Mouse (Mus musculus): Measurements from ENCODE around the gene BC080695. TPM values are rescaled to one million over a fixed set of nuclear protein-coding genes. Genes with fewer than 3 reads are reported as not detected.
"Not testable (repeated sequence)": the region's sequence is repeated elsewhere in the genome, so short reads cannot be mapped to it uniquely, and the experiment has no call there.

Gene BC080695
- total RNA-seq (2014; fragmentation: Nextera tagmentation) (not detected in 2 replicates), total RNA-seq (2017) (not detected in 2 replicates)

- ATAC-seq (replicated peaks; ENCODE audit: low FRiP score, low TSS enrichment, poor library complexity, severe bottlenecking), result not testable (repeated sequence)
Observed at GRCm38 (mm10) chr4:143551400-143551799, at the start of gene BC080695, which contains the start of gene Gm13057. Gene BC080695 (plus strand): TSS chr4:143551700. Gene Gm13057 (plus strand): TSS chr4:143551709.

GRCm38 (mm10) chr4:143511043-143511442 is 40.5 kb upstream of the BC080695 start, which contains the start of gene Gm13043:
Gene Gm13043 (plus strand): TSS chr4:143511343.
- ATAC-seq (replicated peaks; ENCODE audit: low FRiP score, low TSS enrichment, poor library complexity, severe bottlenecking), result no peak

- not testable (repeated sequence) for ATAC-seq (replicated peaks; ENCODE audit: low FRiP score, low TSS enrichment, poor library complexity, severe bottlenecking)
Observed at GRCm38 (mm10) chr4:143535654-143536053, 15.8 kb upstream of the BC080695 start, which contains the start of gene Gm13040. Gene Gm13040 (plus strand): TSS chr4:143535954.

GRCm38 (mm10) chr4:143611927-143612326 is 60.4 kb downstream of the BC080695 start:
- ATAC-seq (replicated peaks; ENCODE audit: low FRiP score, low TSS enrichment, poor library complexity, severe bottlenecking), result not testable (repeated sequence)

GRCm38 (mm10) chr4:143614703-143615102 is 63.2 kb downstream of the BC080695 start, which contains the start of gene Gm13083:
Gene Gm13083 (plus strand): TSS chr4:143615003.
- ATAC-seq (replicated peaks; ENCODE audit: low FRiP score, low TSS enrichment, poor library complexity, severe bottlenecking), result not testable (repeated sequence)

- ATAC-seq (replicated peaks; ENCODE audit: low FRiP score, low TSS enrichment, poor library complexity, severe bottlenecking), result not testable (repeated sequence)
Observed at GRCm38 (mm10) chr4:143618101-143618500, 66.6 kb downstream of the BC080695 start.

Other genes with a start within 250 kb of the BC080695 start
- not detected in 2 replicates for gene Lrrc38, start 201.9 kb upstream of the BC080695 start, total RNA-seq (2014; fragmentation: Nextera tagmentation)
- gene Lrrc38, start 201.9 kb upstream of the BC080695 start, total RNA-seq (2017), result not detected in 2 replicates
- not detected in 2 replicates for gene Pramel1, start 157.3 kb upstream of the BC080695 start, total RNA-seq (2014; fragmentation: Nextera tagmentation)
- gene Pramel1, start 157.3 kb upstream of the BC080695 start, total RNA-seq (2017), result not detected in 2 replicates
- 4.7 and 8.8 TPM in 2 replicates for gene Pramef8, start 139.3 kb upstream of the BC080695 start, total RNA-seq (2014; fragmentation: Nextera tagmentation)
- 8.6 and 29.3 TPM in 2 replicates for gene Pramef8, start 139.3 kb upstream of the BC080695 start, total RNA-seq (2017)
- gene Oog4, start 101.4 kb upstream of the BC080695 start, total RNA-seq (2014; fragmentation: Nextera tagmentation), result not detected in 2 replicates
- not detected in 2 replicates for gene Oog4, start 101.4 kb upstream of the BC080695 start, total RNA-seq (2017)
- gene Gm13043, start 40.4 kb upstream of the BC080695 start, total RNA-seq (2014; fragmentation: Nextera tagmentation), result not detected in 2 replicates
- not detected in 2 replicates for gene Gm13043, start 40.4 kb upstream of the BC080695 start, total RNA-seq (2017)
- not detected in 2 replicates for gene Gm13040, start 15.7 kb upstream of the BC080695 start, total RNA-seq (2014; fragmentation: Nextera tagmentation)
- gene Gm13040, start 15.7 kb upstream of the BC080695 start, total RNA-seq (2017), result not detected in 2 replicates
- not detected in 2 replicates for gene Gm13057, start within 50 bp of the BC080695 start, total RNA-seq (2014; fragmentation: Nextera tagmentation)
- gene Gm13057, start within 50 bp of the BC080695 start, total RNA-seq (2017), result not detected in 2 replicates
- gene Gm13083, start 63.3 kb downstream of the BC080695 start, total RNA-seq (2014; fragmentation: Nextera tagmentation), result not detected in 2 replicates
- not detected in 2 replicates for gene Gm13083, start 63.3 kb downstream of the BC080695 start, total RNA-seq (2017)
- not detected in 2 replicates for gene Gm13088, start 105.5 kb downstream of the BC080695 start, total RNA-seq (2014; fragmentation: Nextera tagmentation)
- not detected in 2 replicates for gene Gm13088, start 105.5 kb downstream of the BC080695 start, total RNA-seq (2017)
- not detected in 2 replicates for gene Gm13089, start 151.0 kb downstream of the BC080695 start, total RNA-seq (2014; fragmentation: Nextera tagmentation)
- not detected in 2 replicates for gene Gm13089, start 151.0 kb downstream of the BC080695 start, total RNA-seq (2017)
- gene Gm13078, start 167.8 kb downstream of the BC080695 start, total RNA-seq (2014; fragmentation: Nextera tagmentation), result not detected in 2 replicates
- gene Gm13078, start 167.8 kb downstream of the BC080695 start, total RNA-seq (2017), result not detected in 2 replicates
- gene Gm13023, start 237.7 kb downstream of the BC080695 start, total RNA-seq (2014; fragmentation: Nextera tagmentation), result not detected in 2 replicates
- not detected in 2 replicates for gene Gm13023, start 237.7 kb downstream of the BC080695 start, total RNA-seq (2017)